Mouse (Mus musculus) G1E (cell line): ENCODE data around the gene Elk1. TPM values are rescaled to one million over a fixed set of nuclear protein-coding genes. Genes with fewer than 3 reads are reported as not detected.

Experiments used
- ATAC-seq: 2 replicates; pipeline ENCODE4 v1.8.0; 2016; ENCODE audit warnings: mild to moderate bottlenecking; ENCODE audit not compliant: insufficient number of reproducible peaks, poor library complexity, low FRiP score, severe bottlenecking; ENCODE audit errors: extremely low read depth
- DNase-seq: peaks from one replicate; pipeline ENCODE4 v3.0.0; 2012; ENCODE audit warnings: low spot score
- H3K27me3 ChIP-seq: 2 replicates; pipeline ENCODE4 v1.6.1; 2012; ENCODE audit warnings: mild to moderate bottlenecking, low read length, inconsistent platforms; ENCODE audit not compliant: insufficient read depth
- H3K36me3 ChIP-seq: replicated peaks from 2 replicates; pipeline ENCODE3; 2012; ENCODE audit warnings: mild to moderate bottlenecking, inconsistent platforms
- H3K4me1 ChIP-seq: 2 replicates; pipeline ENCODE4 v1.6.1; 2012; ENCODE audit warnings: low read depth, low read length, inconsistent platforms, mixed read lengths; ENCODE audit not compliant: insufficient read depth
- H3K4me3 ChIP-seq: 2 replicates; pipeline ENCODE4 v1.5.1; 2012; ENCODE audit warnings: low read depth, mild to moderate bottlenecking, inconsistent platforms, low read length, moderate library complexity, mixed read lengths
- H3K9me3 ChIP-seq: replicated peaks from 2 replicates; pipeline ENCODE4 v1.6.1; 2012; ENCODE audit warnings: inconsistent platforms
- CTCF ChIP-seq: IDR thresholded peaks from 2 replicates; pipeline ENCODE4 v1.5.1; 2012; ENCODE audit warnings: low read depth, low read length, inconsistent platforms, mixed read lengths
- GATA1 ChIP-seq: IDR thresholded peaks from 2 replicates; pipeline ENCODE4 v1.6.1; 2012; ENCODE audit warnings: borderline replicate concordance, low read length, inconsistent platforms, mixed read lengths
- GATA2 ChIP-seq: IDR thresholded peaks from 2 replicates; pipeline ENCODE4 v1.6.1; 2012; ENCODE audit warnings: low read depth, low read length, inconsistent platforms, borderline replicate concordance
- POLR2AphosphoS5 ChIP-seq: IDR thresholded peaks from 2 replicates; pipeline ENCODE4 v1.6.1; 2012; ENCODE audit warnings: low read depth, low read length, inconsistent platforms; ENCODE audit not compliant: insufficient replicate concordance
- TAL1 ChIP-seq: conservative IDR thresholded peaks from 2 replicates; pipeline ENCODE4 v1.6.1; 2012; ENCODE audit warnings: low read depth, low read length, inconsistent platforms, mixed read lengths
- polyA plus RNA-seq: library from polyadenylated mRNA; stranded (reverse); fragments of >175 nt; gene quantifications from 2 replicates; pipeline ENCODE4 v1.2.3, GENCODE M21; 2012
- total RNA-seq, 2 experiments: library from RNA; stranded (forward) in 1 of 2; stranded (reverse) in 1 of 2; fragments of 200-1000 nt in 1 of 2; fragments of >200 nt in 1 of 2; fragmentation: Nextera tagmentation in 1 of 2; gene quantifications; 2 replicates each; pipeline ENCODE4 v1.2.3; 2014 to 2017

The Elk1 gene
- total RNA-seq (2014; fragmentation: Nextera tagmentation) (19.3 and 20.5 TPM in 2 replicates), total RNA-seq (2017) (7.0 and 7.6 TPM in 2 replicates), polyA plus RNA-seq (15.8 and 17.1 TPM in 2 replicates)

DNA sequence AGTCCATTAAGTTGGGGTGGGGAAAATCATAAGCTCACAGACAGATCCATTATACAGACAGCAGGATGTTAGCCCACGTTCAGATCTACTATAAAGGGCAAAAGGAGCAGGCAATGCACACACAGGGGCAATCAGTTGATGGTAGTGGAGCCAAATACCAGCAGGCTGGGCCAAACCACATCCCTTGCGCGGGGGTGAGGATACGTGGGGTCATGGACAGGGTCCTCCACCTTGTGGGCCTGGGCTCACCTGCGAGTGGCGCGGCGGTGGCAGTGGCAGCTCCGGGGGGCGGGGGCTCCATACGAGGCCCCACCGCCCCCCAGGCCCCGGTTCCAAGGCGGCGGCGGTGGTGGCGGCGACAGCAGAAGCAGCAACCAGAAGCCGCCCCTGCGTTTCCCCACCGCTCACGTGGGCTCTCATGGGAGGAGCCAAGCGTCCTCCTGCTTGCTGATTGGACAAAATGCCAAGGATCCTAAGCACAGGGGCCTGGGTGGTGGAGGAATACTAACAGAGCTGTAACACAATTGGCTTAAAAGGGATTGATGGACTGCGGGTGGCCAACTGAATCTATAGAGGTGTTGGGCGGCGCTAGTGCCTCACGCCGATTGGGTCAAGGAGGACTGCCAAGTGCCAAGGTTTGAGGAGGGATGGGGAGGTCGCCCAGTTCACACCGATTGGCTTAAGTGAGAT is at the start of gene Elk1:
TSS of gene Elk1 (minus strand) at position 418 of the 690 bp plus-strand sequence.
- no peak for TF ChIP-seq POLR2AphosphoS5
- no peak for TF ChIP-seq CTCF
- Histone ChIP-seq H3K9me3 (no peaks in the 10 kb centered on the region), H3K36me3 (peaks cover 20% of the 10 kb centered on the region), H3K4me1 (peaks cover 13% of the 10 kb centered on the region), H3K27me3 (no peaks in the 10 kb centered on the region), H3K4me3 (peak within 1 kb of the TSS; percentile 77)
- peak; percentile 81 for DNase-seq
- ATAC-seq: peak; percentile 97

- no peak for ATAC-seq
- TF ChIP-seq CTCF: no peak
- TF ChIP-seq GATA1: no peak
- TF ChIP-seq TAL1: no peak
- TF ChIP-seq GATA2: no peak
- no peak for TF ChIP-seq POLR2AphosphoS5
- no peak overlapping the region for H3K4me3 ChIP-seq
- peaks cover 17% of the 10 kb centered on the region for H3K36me3 ChIP-seq
- no peak for DNase-seq
- no peaks in the 10 kb centered on the region for H3K4me1 ChIP-seq
- H3K9me3 ChIP-seq: no peaks in the 10 kb centered on the region
- H3K27me3 ChIP-seq: no peaks in the 10 kb centered on the region
Measured at GRCm38 (mm10) chrX:20980901-20981300, 30.5 kb upstream of the Elk1 start.

- peak; percentile 76 for DNase-seq
- Histone ChIP-seq H3K27me3 (no peaks in the 10 kb centered on the region), H3K36me3 (peaks cover 27% of the 10 kb centered on the region), H3K9me3 (no peaks in the 10 kb centered on the region), H3K4me3 (peak within 1 kb of the TSS; percentile 70), H3K4me1 (no peaks in the 10 kb centered on the region)
- peak; percentile 90 for ATAC-seq
- TF ChIP-seq GATA1 (no peak), GATA2 (no peak), CTCF (no peak), TAL1 (no peak), POLR2AphosphoS5 (no peak)
Measured at GRCm38 (mm10) chrX:20961477-20962378, 11.3 kb upstream of the Elk1 start, which contains the start of gene Uxt. Gene Uxt (minus strand): TSS chrX:20962017.

DNA sequence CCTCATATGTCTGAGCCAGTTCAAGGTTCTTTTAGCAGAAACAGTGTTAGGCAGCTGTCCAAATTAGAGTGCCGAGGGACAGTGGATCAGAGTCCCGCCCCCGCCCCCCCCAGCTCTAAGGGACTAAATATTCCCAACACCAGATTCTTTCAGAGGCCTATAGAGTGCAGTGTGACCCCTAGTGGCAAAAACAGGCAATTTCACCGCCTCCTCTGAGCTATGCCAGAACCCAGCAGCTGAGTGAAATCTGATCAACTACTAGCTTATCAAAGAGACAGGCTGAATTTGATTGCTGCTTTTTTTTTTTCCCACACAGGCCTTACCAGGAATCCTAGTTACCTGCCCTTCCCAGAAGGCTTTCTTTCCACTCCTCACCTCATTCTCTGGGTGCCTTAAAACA is 4.4 kb downstream of the Elk1 start:
- ATAC-seq: no peak
- DNase-seq: peak; percentile 2

GRCm38 (mm10) chrX:20931963-20932362 is 18.4 kb downstream of the Elk1 start:
- H3K9me3 ChIP-seq: no peaks in the 10 kb centered on the region
- no peaks in the 10 kb centered on the region for H3K27me3 ChIP-seq
- no peak for DNase-seq
- H3K4me1 ChIP-seq: peaks cover 14% of the 10 kb centered on the region
- ATAC-seq: peak; percentile 49
- peaks cover 55% of the 10 kb centered on the region for H3K36me3 ChIP-seq
- H3K4me3 ChIP-seq: no peak overlapping the region
- TF ChIP-seq GATA1 (no peak), TAL1 (no peak), POLR2AphosphoS5 (no peak), CTCF (no peak), GATA2 (no peak)

More for the DNA sequence above, 4.4 kb downstream of the Elk1 start:
- Histone ChIP-seq H3K4me1 (peaks cover 12% of the 10 kb centered on the region), H3K27me3 (no peaks in the 10 kb centered on the region), H3K9me3 (no peaks in the 10 kb centered on the region), H3K4me3 (no peak overlapping the region), H3K36me3 (peaks cover 6% of the 10 kb centered on the region)
- no peak for TF ChIP-seq GATA2
- no peak for TF ChIP-seq TAL1
- TF ChIP-seq CTCF: peak; percentile 25; the same call in 1 of the 2 replicates
- TF ChIP-seq POLR2AphosphoS5: no peak
- no peak for TF ChIP-seq GATA1

- ATAC-seq (peak; percentile 60; the same call in 1 of the 2 replicates), DNase-seq (peak; percentile 14)
- Histone ChIP-seq H3K4me1 (peaks cover 14% of the 10 kb centered on the region), H3K4me3 (no peak within 1 kb of the TSS), H3K36me3 (peaks cover 51% of the 10 kb centered on the region), H3K27me3 (no peaks in the 10 kb centered on the region), H3K9me3 (no peaks in the 10 kb centered on the region)
- TF ChIP-seq GATA2 (no peak), GATA1 (no peak), TAL1 (no peak), CTCF (no peak), POLR2AphosphoS5 (no peak)
Measured at GRCm38 (mm10) chrX:20931364-20931763, 19.0 kb downstream of the Elk1 start, which contains the start of gene Cfp. Gene Cfp (minus strand): TSS chrX:20931555.

DNA sequence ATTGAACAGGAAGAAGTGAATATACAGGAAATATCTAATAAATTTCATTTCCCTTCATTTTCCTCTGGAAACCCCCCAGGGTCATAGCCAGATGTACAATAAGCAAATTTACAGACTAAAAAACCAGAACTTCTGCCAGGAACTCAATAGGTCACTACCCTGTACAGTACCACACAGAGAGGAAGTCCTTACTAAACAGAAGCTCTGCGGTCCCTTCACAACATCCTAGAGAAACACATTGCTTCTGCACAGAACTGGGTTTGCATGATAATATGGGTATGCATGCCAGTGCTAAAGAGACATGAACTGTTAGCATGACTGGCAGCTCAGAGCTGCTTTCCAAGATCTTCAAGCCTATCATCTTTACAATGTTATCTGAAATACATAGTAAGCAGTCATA is 20.5 kb downstream of the Elk1 start:
- ATAC-seq (no peak), DNase-seq (no peak)
- Histone ChIP-seq H3K36me3 (peaks cover 36% of the 10 kb centered on the region), H3K9me3 (no peaks in the 10 kb centered on the region), H3K27me3 (no peaks in the 10 kb centered on the region), H3K4me3 (no peak overlapping the region), H3K4me1 (peaks cover 14% of the 10 kb centered on the region)
- TF ChIP-seq POLR2AphosphoS5: no peak
- no peak for TF ChIP-seq CTCF
- no peak for TF ChIP-seq TAL1
- TF ChIP-seq GATA2: no peak
- no peak for TF ChIP-seq GATA1
